In the genomic region with DNA sequence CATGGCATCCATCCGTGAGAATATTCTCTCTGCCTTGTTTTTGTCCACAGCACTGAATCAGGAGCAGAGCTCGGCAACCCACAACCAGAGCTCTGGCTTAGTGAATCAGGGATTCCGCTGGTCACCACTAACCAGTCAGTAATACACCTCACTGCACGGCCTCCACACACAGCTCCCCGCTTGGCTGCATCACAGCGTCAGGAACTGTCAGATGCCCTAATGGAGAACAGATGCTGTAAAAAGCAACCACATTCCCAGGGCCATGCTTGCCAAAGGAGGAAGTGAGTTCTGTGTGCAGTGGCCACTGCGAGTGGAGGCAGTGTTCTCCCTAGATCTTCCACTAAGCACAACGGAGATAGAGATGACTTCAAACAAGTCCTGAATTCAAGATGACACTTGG, we compare ENCODE assay signal across 8 mouse cellular contexts.
DNase-seq lines count a peak whose midpoint lies in the region; ATAC-seq lines count a peak whose summit lies in the region.

No protein-coding gene starts in this region.

- peaks cover 46% of the 10 kb centered on the region for H3K4me1 ChIP-seq in embryonic facial prominence, embryonic 15.5 days
- peaks cover 31% of the 10 kb centered on the region; the same call in 1 of the 2 replicates for H3K4me1 ChIP-seq in stomach, embryonic 14.5 days (ENCODE audit: control insufficient read depth, insufficient read depth, low read length)

- no peaks in the 10 kb centered on the region for H3K27me3 ChIP-seq in embryonic facial prominence, embryonic 15.5 days
- no peaks in the 10 kb centered on the region for H3K27me3 ChIP-seq in stomach, embryonic 14.5 days (ENCODE audit: control insufficient read depth, insufficient read depth, low read length)

- no peak overlapping the region for H3K9ac ChIP-seq in embryonic facial prominence, embryonic 15.5 days
- no peak overlapping the region for H3K9ac ChIP-seq in stomach, embryonic 14.5 days (replicated peaks; ENCODE audit: low read depth, low read length)

- ATAC-seq in embryonic facial prominence, embryonic 15.5 days (ENCODE audit: insufficient number of reproducible peaks, low FRiP score, low TSS enrichment, low read depth) = peak; percentile 76
- peak; percentile 39; the same call in 1 of the 2 replicates for ATAC-seq in stomach, embryonic 14.5 days (ENCODE audit: insufficient number of reproducible peaks, insufficient read depth, low FRiP score, low read depth)

- WGBS in embryonic facial prominence, embryonic 15.5 days = 29% methylated on average over 8 of the region's 8 CpGs
- 53% methylated on average over 8 of the region's 8 CpGs for WGBS in stomach, embryonic 14.5 days

- no peaks in the 10 kb centered on the region for H3K36me3 ChIP-seq in embryonic facial prominence, embryonic 15.5 days
- no peaks in the 10 kb centered on the region for H3K36me3 ChIP-seq in stomach, embryonic 14.5 days (ENCODE audit: control insufficient read depth, insufficient read depth, low read length)

- peak; percentile 36 to 39 for DNase-seq in layer of hippocampus, postnatal 14 days (ENCODE audit: low spot score in 2 of 2)
- no peak for DNase-seq in layer of hippocampus, adult 9-10 months (ENCODE audit: low spot score)
- DNase-seq in heart, postnatal 4 days = peak; percentile 60
- DNase-seq in adrenal gland, postnatal 4 days (ENCODE audit: low spot score in 2 of 2) = no peak
- DNase-seq in right cerebral cortex, adult 2 months (ENCODE audit: low spot score in 2 of 2) = no peak
- DNase-seq in layer of hippocampus, postnatal 36 days = no peak

- no peak overlapping the region for H3K4me3 ChIP-seq in embryonic facial prominence, embryonic 15.5 days (replicated peaks)
- H3K4me3 ChIP-seq in stomach, embryonic 14.5 days (ENCODE audit: low read depth, low read length) = no peak overlapping the region

- no peak overlapping the region for H3K4me2 ChIP-seq in embryonic facial prominence, embryonic 15.5 days (replicated peaks)
- no peak overlapping the region for H3K4me2 ChIP-seq in stomach, embryonic 14.5 days (replicated peaks; ENCODE audit: low read depth, low read length)

- no peaks in the 10 kb centered on the region for H3K9me3 ChIP-seq in embryonic facial prominence, embryonic 15.5 days (replicated peaks)
- H3K9me3 ChIP-seq in stomach, embryonic 14.5 days (ENCODE audit: control insufficient read depth, low read depth, low read length) = no peaks in the 10 kb centered on the region

- peak overlapping the region; percentile 71 for H3K27ac ChIP-seq in embryonic facial prominence, embryonic 15.5 days (replicated peaks)
- peak overlapping the region; percentile 41; the same call in 1 of the 2 replicates for H3K27ac ChIP-seq in stomach, embryonic 14.5 days (ENCODE audit: low read length)

Comparison
In these comparisons a context has a peak if more than half of its experiments do, and no peak if none do; other contexts are left out.
1. DNase-seq: peak in layer of hippocampus, postnatal 14 days (2 of 2) and heart, postnatal 4 days (single experiment); none in layer of hippocampus, adult 9-10 months (single experiment), adrenal gland, postnatal 4 days (0 of 2), right cerebral cortex, adult 2 months (0 of 2) and layer of hippocampus, postnatal 36 days (0 of 2).